Mouse (Mus musculus) liver, embryonic 14.5 days (tissue): ENCODE results near the gene Psmd5. TPM values are rescaled to one million over a fixed set of nuclear protein-coding genes. Genes with fewer than 3 reads are reported as not detected.

Experiments
- ATAC-seq: fragments of 200-750 bp; cut with Nextera tagmentation; 2 replicates; pipeline ENCODE4 v1.8.0; 2017; ENCODE audit warnings: moderate number of reproducible peaks, mild to moderate bottlenecking, moderate library complexity; ENCODE audit not compliant: insufficient read depth
- DNase-seq, 3 experiments: peaks; one replicate each; pipeline ENCODE4 v3.0.0-alpha.2; 2012 to 2013; ENCODE audit warnings: low read depth in 3 of 3, low spot score in 3 of 3
- H3K27ac ChIP-seq: fragments of 300-500 bp; sonication (generic); 2 replicates; pipeline ENCODE4 v1.5.1; 2014; ENCODE audit warnings: moderate library complexity, mild to moderate bottlenecking, control low read depth, inconsistent platforms
- H3K27me3 ChIP-seq: fragments of 300-500 bp; sonication (generic); 2 replicates; pipeline ENCODE4 v1.6.1; 2014; ENCODE audit warnings: mild to moderate bottlenecking, low read length, moderate library complexity; ENCODE audit not compliant: control insufficient read depth, insufficient read depth
- H3K36me3 ChIP-seq: fragments of 300-500 bp; sonication (generic); replicated peaks from 2 replicates; pipeline ENCODE4 v1.6.1; 2014; ENCODE audit warnings: low read depth; ENCODE audit not compliant: control insufficient read depth, insufficient read depth
- H3K4me1 ChIP-seq, 2 experiments: fragments of 200-500 bp in 1 of 2; fragments of 300-500 bp in 1 of 2; sonication (generic) in 1 of 2; replicated peaks; 2 replicates each; pipeline ENCODE4 v1.6.1; 2012 to 2014; ENCODE audit warnings: antibody characterized with exemption in 1 of 2, inconsistent platforms in 1 of 2, low read length in 1 of 2; ENCODE audit not compliant: control insufficient read depth in 2 of 2, insufficient read depth in 2 of 2
- H3K4me2 ChIP-seq: fragments of 300-500 bp; sonication (generic); 2 replicates; pipeline ENCODE4 v1.6.1; 2014; ENCODE audit warnings: low read depth, mild to moderate bottlenecking, control low read depth, moderate library complexity
- H3K4me3 ChIP-seq, 2 experiments: fragments of 200-500 bp in 1 of 2; fragments of 300-500 bp in 1 of 2; sonication (generic) in 1 of 2; 2 replicates each; pipeline ENCODE4 v1.5.1; 2012 to 2014; ENCODE audit warnings: low read depth in 2 of 2, low read length in 2 of 2, mild to moderate bottlenecking in 2 of 2, control low read depth in 1 of 2, inconsistent platforms in 1 of 2, moderate library complexity in 1 of 2; ENCODE audit not compliant: insufficient read depth in 1 of 2
- H3K9ac ChIP-seq: fragments of 300-500 bp; sonication (generic); replicated peaks from 2 replicates; pipeline ENCODE4 v1.6.1; 2014; ENCODE audit warnings: mild to moderate bottlenecking, control low read depth, moderate library complexity
- H3K9me3 ChIP-seq: fragments of 300-500 bp; sonication (generic); 2 replicates; pipeline ENCODE4 v1.6.1; 2016; ENCODE audit warnings: low read length, mixed read lengths; ENCODE audit not compliant: control insufficient read depth
- CTCF ChIP-seq: IDR thresholded peaks from 2 replicates; pipeline ENCODE4 v1.5.1; 2016; ENCODE audit warnings: antibody characterized with exemption, low read depth, control low read depth
- EP300 ChIP-seq: IDR thresholded peaks from 2 replicates; pipeline ENCODE4 v1.6.1; 2016; ENCODE audit warnings: antibody characterized with exemption, low read depth
- WGBS: fragments of 180-500 bp; shearing (Covaris S2); extraction: QIAGEN DNeasy Blood & Tissue Kit; methylation state at CpG from one replicate; pipeline ENCODE4 v1.1.7; 2014; ENCODE audit not compliant: insufficient replicate concordance; 5-methylcytosine and 5-hydroxymethylcytosine counted together
- polyA plus RNA-seq, 2 experiments: library from polyadenylated mRNA; depleted of rRNA in 1 of 2; stranded (reverse) in 1 of 2; unstranded in 1 of 2; fragments of >200 nt; fragmentation: Nextera tagmentation in 1 of 2; extraction: Ambion mirVana in 1 of 2; gene quantifications; 2 replicates each; pipeline versions ENCODE4 v1.2.1 to v1.2.3; 2012 to 2014

Psmd5 gene
- polyA plus RNA-seq, 2 experiments, result 36.5 to 84.1 TPM

DNA sequence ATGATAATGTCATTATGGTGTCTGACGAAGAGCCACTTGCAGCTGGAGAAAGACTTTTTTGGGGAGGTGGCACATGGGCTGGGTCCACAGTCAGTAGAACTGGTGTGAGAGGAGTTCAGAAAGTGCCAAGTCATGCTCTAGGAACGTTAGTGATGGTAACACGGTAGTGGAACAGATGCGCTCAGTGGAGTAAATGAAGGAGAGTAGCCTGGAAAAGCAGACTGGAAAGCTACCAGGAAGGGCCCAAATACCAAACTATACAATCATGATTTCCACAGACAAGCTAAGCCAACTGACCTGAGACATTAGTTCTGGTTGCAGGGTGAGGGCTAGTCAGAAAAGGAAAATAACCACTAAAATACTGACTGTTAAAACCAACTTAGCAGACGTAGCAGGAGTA is 5.1 kb downstream of the Psmd5 start:
- no peaks in the 10 kb centered on the region for H3K9me3 ChIP-seq
- H3K9ac ChIP-seq, result peak overlapping the region; percentile 74
- H3K27ac ChIP-seq, result peak overlapping the region; percentile 88
- peak; percentile 76 to 79 (median 77) for DNase-seq
- peaks cover 8% of the 10 kb centered on the region for H3K27me3 ChIP-seq
- peak overlapping the region; percentile 95 for H3K4me2 ChIP-seq
- peaks cover 19% of the 10 kb centered on the region for H3K36me3 ChIP-seq
- TF ChIP-seq EP300 (no peak; the same call in 1 of the 2 replicates), CTCF (no peak)
- peak; percentile 71 for ATAC-seq
- 2% methylated on average over 5 of the region's 5 CpGs for WGBS
- peak overlapping the region; percentile 75 to 89 for H3K4me3 ChIP-seq
- H3K4me1 ChIP-seq, result peaks cover 15 to 20% of the 10 kb centered on the region in 2 experiments

- Histone ChIP-seq H3K27ac (no peak overlapping the region), H3K36me3 (peaks cover 84% of the 10 kb centered on the region), H3K4me2 (no peak overlapping the region), H3K9me3 (no peaks in the 10 kb centered on the region), H3K4me3 (no peak overlapping the region), H3K4me1 (peaks cover 3 to 7% of the 10 kb centered on the region in 2 experiments; a peak in 3 of 4 replicates), H3K27me3 (no peaks in the 10 kb centered on the region), H3K9ac (peak overlapping the region; percentile 27)
- no peak for TF ChIP-seq CTCF
- peak; percentile 60 for TF ChIP-seq EP300
- DNase-seq (peak in 1 of 3 experiments; percentile 22), ATAC-seq (peak; percentile 31; the same call in 1 of the 2 replicates)
- WGBS, result 40% methylated on average over 8 of the region's 8 CpGs
Measured at GRCm38 (mm10) chr2:34857728-34858127, 17.0 kb downstream of the Psmd5 start.

DNA sequence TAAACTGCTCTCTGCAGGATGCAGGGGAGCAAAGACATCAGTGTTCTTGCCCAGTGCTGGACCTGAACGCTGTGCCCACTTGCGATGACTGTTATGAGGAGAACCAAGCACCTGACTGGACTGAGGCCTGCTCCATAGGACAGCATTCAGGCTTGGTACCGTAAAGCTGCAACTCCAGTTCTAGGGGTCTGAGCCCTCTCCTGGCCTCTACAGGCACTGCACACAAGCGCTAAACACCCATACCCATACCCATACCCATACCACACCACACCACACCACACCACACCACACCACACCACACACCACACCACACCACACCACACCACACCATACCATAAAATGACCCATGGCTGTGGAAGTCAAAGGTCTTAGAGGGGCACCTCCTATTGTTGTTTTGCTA is 19.5 kb downstream of the Psmd5 start:
- no peak for DNase-seq
- no peak for ATAC-seq

DNA sequence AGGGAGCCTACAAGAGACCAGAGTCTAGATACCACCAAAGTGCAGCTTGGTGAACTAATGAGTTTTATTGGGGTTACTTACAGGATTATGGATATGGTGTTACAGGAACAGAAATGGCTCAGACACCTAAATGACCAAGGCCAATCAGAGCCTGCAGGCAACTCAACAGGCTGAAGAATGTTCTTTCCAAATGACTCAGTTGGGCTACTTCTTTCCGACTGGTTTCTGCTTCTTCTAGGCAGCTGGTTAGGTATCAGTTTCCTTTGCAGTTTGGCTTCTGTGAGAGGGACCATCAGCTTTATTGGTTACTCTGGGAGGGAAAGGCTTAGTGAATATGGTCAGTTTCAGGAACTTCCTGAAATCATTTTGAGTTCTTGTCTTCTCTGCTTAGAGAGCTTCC is 27.1 kb downstream of the Psmd5 start:
- no peak for TF ChIP-seq CTCF
- TF ChIP-seq EP300, result no peak
- H3K27ac ChIP-seq, result no peak overlapping the region
- no peak overlapping the region for H3K9ac ChIP-seq
- ATAC-seq (no peak), DNase-seq (no peak)
- H3K27me3 ChIP-seq, result no peaks in the 10 kb centered on the region
- no peak overlapping the region for H3K4me3 ChIP-seq
- WGBS, result 85% methylated on average over 1 of the region's 1 CpGs
- peaks cover 15% of the 10 kb centered on the region for H3K36me3 ChIP-seq
- H3K4me1 ChIP-seq, result no peaks in the 10 kb centered on the region
- no peak overlapping the region for H3K4me2 ChIP-seq
- no peaks in the 10 kb centered on the region for H3K9me3 ChIP-seq

More for the DNA sequence above, 19.5 kb downstream of the Psmd5 start:
- Histone ChIP-seq H3K36me3 (peaks cover 84% of the 10 kb centered on the region), H3K9me3 (no peaks in the 10 kb centered on the region), H3K27ac (no peak overlapping the region), H3K4me1 (peaks cover 3 to 7% of the 10 kb centered on the region in 2 experiments; a peak in 3 of 4 replicates), H3K4me2 (no peak overlapping the region), H3K9ac (no peak overlapping the region), H3K4me3 (no peak overlapping the region), H3K27me3 (no peaks in the 10 kb centered on the region)
- 90% methylated on average over 4 of the region's 4 CpGs for WGBS
- no peak for TF ChIP-seq EP300
- peak; percentile 56; the same call in 1 of the 2 replicates for TF ChIP-seq CTCF

DNA sequence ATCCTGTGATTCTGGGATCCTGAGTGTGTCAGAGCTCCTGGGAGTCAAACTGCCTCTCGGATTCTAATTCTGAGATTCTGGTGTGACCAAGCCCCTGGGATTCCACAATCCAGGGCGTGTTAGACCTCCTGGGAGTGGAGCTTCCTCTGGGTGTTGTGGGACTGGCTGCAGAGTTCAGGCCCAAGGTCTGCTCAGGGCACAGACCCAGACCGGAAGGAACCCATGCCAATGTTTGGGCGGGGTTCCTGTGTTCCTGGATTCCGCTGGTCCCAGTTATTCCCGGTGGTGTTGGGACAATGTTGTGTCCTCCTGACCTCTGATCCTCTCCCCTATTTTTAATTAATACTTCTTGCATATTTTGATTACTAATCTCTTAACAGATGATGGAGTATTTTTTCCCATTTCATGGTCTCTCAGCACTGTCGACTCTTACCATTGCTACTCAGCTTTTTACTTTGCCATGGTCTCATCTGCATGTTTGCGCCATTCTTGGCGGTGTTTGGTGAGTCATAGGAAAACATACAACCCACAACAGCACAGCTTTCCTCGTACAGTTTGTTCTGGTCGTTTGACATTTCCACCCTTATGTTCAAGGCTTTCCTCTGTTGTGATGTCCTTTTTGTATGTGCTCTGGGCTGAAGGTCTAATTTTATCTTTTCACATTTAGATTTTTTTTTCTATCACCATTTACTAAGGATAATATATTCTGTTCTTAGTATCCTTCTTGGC is 31.4 kb downstream of the Psmd5 start:
- Histone ChIP-seq H3K27me3 (no peaks in the 10 kb centered on the region), H3K4me2 (no peak overlapping the region), H3K9me3 (no peaks in the 10 kb centered on the region), H3K27ac (no peak overlapping the region), H3K4me3 (no peak overlapping the region), H3K4me1 (no peaks in the 10 kb centered on the region), H3K9ac (no peak overlapping the region), H3K36me3 (no peaks in the 10 kb centered on the region)
- no peak for TF ChIP-seq EP300
- TF ChIP-seq CTCF, result no peak
- DNase-seq, result no peak
- WGBS, result 70% methylated on average over 11 of the region's 11 CpGs
- no peak for ATAC-seq
